Mouse (Mus musculus) CH12.LX (cell line): ENCODE measurements around the gene Cnr2. TPM values are rescaled to one million over a fixed set of nuclear protein-coding genes. Genes with fewer than 3 reads are reported as not detected.
A peak's percentile ranks its signal among the peaks of the same experiment; 100 is the strongest.

Experiments used
- DNase-seq: peaks from one replicate; pipeline ENCODE4 v3.0.0-alpha.2; 2013; ENCODE audit errors: extremely low read depth
- H3K27ac ChIP-seq: 2 replicates; pipeline ENCODE4 v1.5.1; 2012; ENCODE audit warnings: low read depth, mild to moderate bottlenecking, control low read depth, moderate library complexity; ENCODE audit not compliant: insufficient read depth
- H3K27me3 ChIP-seq: replicated peaks from 2 replicates; pipeline ENCODE3; 2012; ENCODE audit warnings: inconsistent platforms
- H3K36me3 ChIP-seq, 2 experiments: replicated peaks in 1 of 2; 2 replicates each; pipeline versions ENCODE3 to v1.6.1; 2012; ENCODE audit warnings: inconsistent platforms in 1 of 2, low read length in 1 of 2, mild to moderate bottlenecking in 1 of 2, mixed read lengths in 1 of 2, moderate library complexity in 1 of 2; ENCODE audit not compliant: control insufficient read depth in 1 of 2, insufficient read depth in 1 of 2
- H3K4me1 ChIP-seq, 2 experiments: 2 replicates each; pipeline ENCODE4 v1.6.1; 2012; ENCODE audit warnings: inconsistent platforms in 1 of 2, moderate library complexity in 1 of 2; ENCODE audit not compliant: insufficient read depth in 2 of 2, control insufficient read depth in 1 of 2
- H3K4me2 ChIP-seq: 2 replicates; pipeline ENCODE4 v1.6.1; 2012; ENCODE audit warnings: low read depth, mild to moderate bottlenecking, control low read depth; ENCODE audit not compliant: poor library complexity, insufficient read depth, severe bottlenecking
- H3K4me3 ChIP-seq, 3 experiments: fragments of 150-350 bp in 1 of 3; sonication (generic) in 1 of 3; replicated peaks in 1 of 3; 2 replicates each; pipeline versions ENCODE3 to v1.5.1; 2011 to 2012; ENCODE audit warnings: low read depth in 2 of 3, low read length in 2 of 3, mild to moderate bottlenecking in 2 of 3, moderate library complexity in 2 of 3, control low read depth in 1 of 3, improper control_type of control experiment in 1 of 3, inconsistent platforms in 1 of 3, mixed read lengths in 1 of 3; ENCODE audit not compliant: poor library complexity in 1 of 3
- H3K79me2 ChIP-seq: replicated peaks from 2 replicates; pipeline ENCODE4 v1.6.1; 2012; ENCODE audit warnings: mild to moderate bottlenecking, moderate library complexity; ENCODE audit not compliant: control insufficient read depth, poor library complexity, insufficient read depth, severe bottlenecking; ENCODE audit errors: extremely low read depth
- H3K9ac ChIP-seq: 2 replicates; pipeline ENCODE4 v1.6.1; 2012; ENCODE audit warnings: low read depth, mild to moderate bottlenecking, control low read depth, moderate library complexity; ENCODE audit not compliant: insufficient read depth
- H3K9me3 ChIP-seq: replicated peaks from 2 replicates; pipeline ENCODE3; 2012; ENCODE audit warnings: low read length, inconsistent platforms, mixed read lengths
- BHLHE40 ChIP-seq: IDR thresholded peaks from 2 replicates; pipeline ENCODE4 v1.6.1; 2011; ENCODE audit warnings: mild to moderate bottlenecking, low read depth, low read length, improper control_type of control experiment
- CHD1 ChIP-seq: IDR thresholded peaks from 2 replicates; pipeline ENCODE4 v1.6.1; 2012; ENCODE audit warnings: low read depth, low read length, improper control_type of control experiment, inconsistent platforms
- CHD2 ChIP-seq: IDR thresholded peaks from 2 replicates; pipeline ENCODE4 v1.6.1; 2011; ENCODE audit warnings: low read length, improper control_type of control experiment
- CTCF ChIP-seq, 2 experiments: IDR thresholded peaks in 1 of 2; conservative IDR thresholded peaks in 1 of 2; 2 replicates each; pipeline ENCODE4 v1.5.1; 2011 to 2012; ENCODE audit warnings: low read depth in 2 of 2, low read length in 2 of 2, improper control_type of control experiment in 1 of 2, inconsistent platforms in 1 of 2, mild to moderate bottlenecking in 1 of 2, moderate library complexity in 1 of 2
- E2F4 ChIP-seq: IDR thresholded peaks from 2 replicates; pipeline ENCODE4 v1.6.1; 2011; ENCODE audit warnings: low read depth, low read length, improper control_type of control experiment; ENCODE audit not compliant: insufficient replicate concordance
- ELF1 ChIP-seq: IDR thresholded peaks from 2 replicates; pipeline ENCODE4 v1.6.1; 2014; ENCODE audit warnings: low read depth, mild to moderate bottlenecking, inconsistent platforms, low read length, improper control_type of control experiment
- EP300 ChIP-seq: IDR thresholded peaks from 2 replicates; pipeline ENCODE4 v1.6.1; 2011; ENCODE audit warnings: low read length, improper control_type of control experiment
- ETS1 ChIP-seq: conservative IDR thresholded peaks from 2 replicates; pipeline ENCODE4 v1.6.1; 2012; ENCODE audit warnings: low read depth, mild to moderate bottlenecking, inconsistent platforms, low read length, improper control_type of control experiment, moderate library complexity
- GABPA ChIP-seq: IDR thresholded peaks from 2 replicates; pipeline ENCODE4 v1.6.1; 2012; ENCODE audit warnings: low read depth, low read length, improper control_type of control experiment, inconsistent platforms; ENCODE audit not compliant: insufficient replicate concordance
- HCFC1 ChIP-seq: IDR thresholded peaks from 2 replicates; pipeline ENCODE4 v1.6.1; 2012; ENCODE audit warnings: low read depth, mild to moderate bottlenecking, inconsistent platforms, low read length, improper control_type of control experiment
- IRF4 ChIP-seq: IDR thresholded peaks from 2 replicates; pipeline ENCODE4 v1.6.1; 2014; ENCODE audit warnings: low read depth, mild to moderate bottlenecking, inconsistent platforms, low read length, improper control_type of control experiment
- JUN ChIP-seq: IDR thresholded peaks from 2 replicates; pipeline ENCODE4 v1.6.1; 2011; ENCODE audit warnings: low read depth, mild to moderate bottlenecking, low read length, improper control_type of control experiment, moderate library complexity; ENCODE audit not compliant: insufficient read depth
- KAT2A ChIP-seq: IDR thresholded peaks from 2 replicates; pipeline ENCODE4 v1.6.1; 2012; ENCODE audit warnings: low read length, improper control_type of control experiment, inconsistent platforms; ENCODE audit not compliant: insufficient replicate concordance
- MAFK ChIP-seq: IDR thresholded peaks from 2 replicates; pipeline ENCODE4 v1.6.1; 2011; ENCODE audit warnings: low read length, improper control_type of control experiment; ENCODE audit not compliant: insufficient replicate concordance
- MAX ChIP-seq: IDR thresholded peaks from 2 replicates; pipeline ENCODE4 v1.6.1; 2011; ENCODE audit warnings: low read length, improper control_type of control experiment
- MAZ ChIP-seq: IDR thresholded peaks from 2 replicates; pipeline ENCODE4 v1.6.1; 2012; ENCODE audit warnings: low read depth, mild to moderate bottlenecking, inconsistent platforms, low read length, improper control_type of control experiment, moderate library complexity
- MXI1 ChIP-seq: IDR thresholded peaks from 2 replicates; pipeline ENCODE4 v1.6.1; 2011; ENCODE audit warnings: mild to moderate bottlenecking, low read depth, low read length, improper control_type of control experiment
- MYC ChIP-seq: IDR thresholded peaks from 2 replicates; pipeline ENCODE4 v1.6.1; 2011; ENCODE audit warnings: low read depth, mild to moderate bottlenecking, improper control_type of control experiment, low read length
- NELFE ChIP-seq: IDR thresholded peaks from 2 replicates; pipeline ENCODE4 v1.6.1; 2011; ENCODE audit warnings: low read depth, low read length, improper control_type of control experiment
- NRF1 ChIP-seq: IDR thresholded peaks from 2 replicates; pipeline ENCODE4 v1.6.1; 2014; ENCODE audit warnings: low read depth, mild to moderate bottlenecking, inconsistent platforms, low read length, improper control_type of control experiment, moderate library complexity
- PAX5 ChIP-seq: IDR thresholded peaks from 2 replicates; pipeline ENCODE4 v1.6.1; 2012; ENCODE audit warnings: low read length, inconsistent platforms, mixed read lengths
- POLR2A ChIP-seq: IDR thresholded peaks from 2 replicates; pipeline ENCODE4 v1.6.1; 2011; ENCODE audit warnings: low read depth, mild to moderate bottlenecking, improper control_type of control experiment, low read length
- POLR2AphosphoS2 ChIP-seq: IDR thresholded peaks from 2 replicates; pipeline ENCODE4 v1.6.1; 2011; ENCODE audit warnings: low read depth, low read length, improper control_type of control experiment
- RAD21 ChIP-seq: IDR thresholded peaks from 2 replicates; pipeline ENCODE4 v1.6.1; 2011; ENCODE audit warnings: low read depth, mild to moderate bottlenecking, low read length, improper control_type of control experiment, moderate library complexity
- RCOR1 ChIP-seq: conservative IDR thresholded peaks from 2 replicates; pipeline ENCODE4 v1.6.1; 2012; ENCODE audit warnings: low read depth, mild to moderate bottlenecking, inconsistent platforms, low read length, improper control_type of control experiment
- SIN3A ChIP-seq: IDR thresholded peaks from 2 replicates; pipeline ENCODE4 v1.6.1; 2012; ENCODE audit warnings: low read length, improper control_type of control experiment, inconsistent platforms
- SMC3 ChIP-seq: IDR thresholded peaks from 2 replicates; pipeline ENCODE4 v1.6.1; 2011; ENCODE audit warnings: low read depth, low read length, improper control_type of control experiment
- TBP ChIP-seq: conservative IDR thresholded peaks from 2 replicates; pipeline ENCODE4 v1.6.1; 2011; ENCODE audit warnings: low read depth, low read length, improper control_type of control experiment
- TCF12 ChIP-seq: IDR thresholded peaks from 2 replicates; pipeline ENCODE4 v1.6.1; 2014; ENCODE audit warnings: low read depth, mild to moderate bottlenecking, inconsistent platforms, low read length, improper control_type of control experiment
- UBTF ChIP-seq: IDR thresholded peaks from 2 replicates; pipeline ENCODE4 v1.6.1; 2012; ENCODE audit warnings: low read depth, mild to moderate bottlenecking, inconsistent platforms, low read length, improper control_type of control experiment, moderate library complexity
- USF1 ChIP-seq: IDR thresholded peaks from 2 replicates; pipeline ENCODE4 v1.6.1; 2014; ENCODE audit warnings: low read depth, mild to moderate bottlenecking, inconsistent platforms, low read length, improper control_type of control experiment
- USF2 ChIP-seq: conservative IDR thresholded peaks from 2 replicates; pipeline ENCODE4 v1.6.1; 2011; ENCODE audit warnings: low read depth, low read length, improper control_type of control experiment
- ZC3H11A ChIP-seq: IDR thresholded peaks from 2 replicates; pipeline ENCODE4 v1.6.1; 2012; ENCODE audit warnings: low read depth, mild to moderate bottlenecking, inconsistent platforms, low read length, improper control_type of control experiment
- ZKSCAN1 ChIP-seq: IDR thresholded peaks from 2 replicates; pipeline ENCODE4 v1.6.1; 2012; ENCODE audit warnings: low read depth, inconsistent platforms, low read length, improper control_type of control experiment, borderline replicate concordance
- ZNF384 ChIP-seq: IDR thresholded peaks from 2 replicates; pipeline ENCODE4 v1.6.1; 2012; ENCODE audit warnings: low read depth, low read length, improper control_type of control experiment, inconsistent platforms
- dilution Hi-C: fragments of 300-500 bp; cut with MboI; formaldehyde crosslinking; loops from 2 replicates; pipeline ENCODE4 v1.14.3; 2020; ENCODE audit warnings: low sequenced_read_pairs; ENCODE audit not compliant: extremely low pct_unique_long_range_greater_than_20kb, extremely low pct_ligation_motif_present
- in situ Hi-C: fragments of 300-500 bp; cut with MboI; formaldehyde crosslinking; loops from 3 replicates; pipeline ENCODE4 v1.14.3; 2019; ENCODE audit warnings: low sequenced_read_pairs, low pct_ligation_motif_present, low pct_unique_long_range_greater_than_20kb, mixed read lengths
- polyA plus RNA-seq: library from polyadenylated mRNA; unstranded; fragments of >175 nt; gene quantifications from 2 replicates; pipeline ENCODE4 v1.2.1, GENCODE M21; 2012; ENCODE audit warnings: low read depth; ENCODE audit not compliant: insufficient read length
- total RNA-seq, 2 experiments: library from RNA; depleted of rRNA; stranded (reverse); fragments of 300-350 nt in 1 of 2; fragments of >200 nt in 1 of 2; gene quantifications; 2 replicates each; pipeline ENCODE4 v1.2.3; 2012 to 2014

The Cnr2 gene
- total and polyA plus RNA-seq, 3 experiments: 5.6 to 13.8 (median 10.6) TPM

DNA sequence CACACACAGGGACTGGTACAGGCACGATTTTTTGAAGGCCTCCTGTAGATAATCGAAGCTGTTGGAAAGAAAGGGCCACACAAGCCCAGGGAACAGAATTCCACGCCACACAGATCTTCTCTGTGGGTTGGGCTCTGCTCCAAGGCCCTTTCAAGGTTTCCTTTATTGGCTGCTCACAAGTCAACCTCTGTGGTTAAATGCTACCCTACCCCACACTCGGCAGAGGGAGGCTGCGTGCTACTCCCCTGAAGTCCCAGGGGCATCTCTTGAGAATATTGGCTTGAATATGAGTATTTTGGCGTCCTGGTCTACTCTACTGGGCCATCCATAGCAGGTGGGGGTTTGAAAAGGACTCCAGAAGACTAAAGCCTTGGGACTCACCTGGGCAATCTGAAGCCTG, 963 bp downstream of the Cnr2 start (continued):
- no peak for TF ChIP-seq UBTF
- TF ChIP-seq PAX5: no peak
- TF ChIP-seq TCF12: peak; percentile 45; the same call in 1 of the 2 replicates
- TF ChIP-seq RCOR1: no peak
- TF ChIP-seq ETS1: 0 out of 2 replicates have a peak, but pooled peaks have one; percentile 37
- no peak for TF ChIP-seq EP300
- 0 out of 2 replicates have a peak, but pooled peaks have one; percentile 16 for TF ChIP-seq POLR2A
- TF ChIP-seq ZC3H11A: no peak
- TF ChIP-seq HCFC1: no peak

DNA sequence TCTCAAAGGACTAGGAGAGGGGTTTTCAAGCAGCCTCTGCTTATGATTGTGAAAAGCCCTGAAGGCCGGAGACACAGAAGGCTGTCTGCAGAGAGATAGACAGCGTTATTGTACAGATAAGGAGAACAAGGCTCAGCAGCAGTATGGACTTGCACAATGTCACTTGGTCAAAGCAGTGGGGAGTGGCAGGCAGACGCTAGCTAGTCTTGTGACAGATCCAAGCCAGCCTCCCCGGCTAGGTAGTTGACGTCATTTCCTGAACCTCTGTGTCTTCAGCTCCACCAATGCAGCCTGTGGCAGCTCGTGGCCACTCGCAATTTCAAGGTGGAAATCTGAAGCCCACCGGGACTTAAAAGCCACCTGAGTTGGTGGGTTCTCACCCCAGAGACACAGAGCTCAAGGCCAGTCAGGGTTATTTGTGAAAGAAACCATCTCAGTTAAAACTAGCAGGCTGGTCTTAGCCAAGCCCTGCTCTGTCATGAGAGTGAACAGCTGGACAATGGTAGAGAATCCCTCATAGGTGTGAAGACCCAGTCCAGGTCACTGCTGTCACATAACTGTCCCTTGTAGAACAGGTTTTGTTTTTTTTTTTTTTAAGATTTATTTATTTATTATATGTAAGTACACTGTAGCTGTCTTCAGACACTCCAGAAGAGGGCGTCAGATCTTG, 3.3 kb downstream of the Cnr2 start:
- dilution Hi-C loops (no loop called here), in situ Hi-C loops (loop anchor here (5.0 kb wide), 1 partner anchor 154 kb away; the partner anchor contains the start of gene Rpl11)
- Histone ChIP-seq H3K4me1 (peaks cover 41 to 70% of the 10 kb centered on the region in 2 experiments), H3K79me2 (no peaks in the 10 kb centered on the region), H3K4me3 (peak overlapping the region in 2 of 3 experiments; percentile 43 to 48), H3K27me3 (no peaks in the 10 kb centered on the region), H3K36me3 (peaks cover 0 to under 1% of the 10 kb centered on the region in 2 experiments), H3K9me3 (peaks cover 2% of the 10 kb centered on the region), H3K4me2 (peak overlapping the region; percentile 69; the same call in 1 of the 2 replicates), H3K9ac (peak overlapping the region; percentile 68; the same call in 1 of the 2 replicates), H3K27ac (peak overlapping the region; percentile 77)
- DNase-seq: peak; percentile 95
- TF ChIP-seq RAD21 (no peak), ZKSCAN1 (no peak), MXI1 (no peak; the same call in 1 of the 2 replicates), ZNF384 (no peak), MAX (peak; percentile 88), CTCF (conservative IDR thresholded peaks at IDR 0.05 in 1 of 2, IDR thresholded peaks at IDR 0.05 in 1 of 2; ENCODE audit: low read depth in 2 of 2, low read length in 2 of 2) (peak in 1 of 2 experiments; percentile 14; a peak in 1 of 4 replicates), TBP (peak; percentile 83), E2F4 (no peak), ZC3H11A (no peak), EP300 (peak; percentile 55), MYC (peak; percentile 27; the same call in 1 of the 2 replicates), CHD2 (peak; percentile 15; the same call in 1 of the 2 replicates), MAFK (no peak), SIN3A (peak; percentile 58), POLR2AphosphoS2 (no peak), RCOR1 (no peak), SMC3 (no peak; the same call in 1 of the 2 replicates), IRF4 (no peak), ELF1 (peak; percentile 41; the same call in 1 of the 2 replicates), KAT2A (no peak), NELFE (peak; percentile 51; the same call in 1 of the 2 replicates), PAX5 (no peak), BHLHE40 (peak; percentile 76), CHD1 (no peak), POLR2A (peak; percentile 86), MAZ (no peak), JUN (peak; percentile 71), TCF12 (peak; percentile 82), USF1 (no peak), GABPA (no peak), UBTF (no peak), USF2 (no peak), NRF1 (no peak)
